Mouse (Mus musculus) hindbrain, embryonic 15.5 days (tissue): ENCODE results near the gene Gigyf1. TPM values are rescaled to one million over a fixed set of nuclear protein-coding genes. Genes with fewer than 3 reads are reported as not detected.
A peak's percentile ranks its signal among the peaks of the same experiment; 100 is the strongest.

Experiments
- ATAC-seq: fragments of 200-750 bp; cut with Nextera tagmentation; 2 replicates; pipeline ENCODE4 v1.8.0; 2017; ENCODE audit warnings: low read depth, moderate number of reproducible peaks, moderate TSS enrichment; ENCODE audit not compliant: low FRiP score
- H3K27ac ChIP-seq: fragments of 300-500 bp; sonication (generic); replicated peaks from 2 replicates; pipeline ENCODE4 v1.5.1; 2015; ENCODE audit warnings: mild to moderate bottlenecking, inconsistent platforms
- H3K27me3 ChIP-seq: fragments of 300-500 bp; sonication (generic); 2 replicates; pipeline ENCODE4 v1.6.1; 2015; ENCODE audit warnings: control low read depth, inconsistent platforms
- H3K36me3 ChIP-seq: fragments of 300-500 bp; sonication (generic); 2 replicates; pipeline ENCODE4 v1.6.1; 2015; ENCODE audit warnings: control low read depth, inconsistent platforms
- H3K4me1 ChIP-seq: fragments of 300-500 bp; sonication (generic); replicated peaks from 2 replicates; pipeline ENCODE4 v1.6.1; 2015; ENCODE audit warnings: control low read depth, inconsistent platforms
- H3K4me2 ChIP-seq: fragments of 300-500 bp; sonication (generic); 2 replicates; pipeline ENCODE4 v1.6.1; 2015; ENCODE audit warnings: moderate library complexity, mild to moderate bottlenecking, inconsistent platforms
- H3K4me3 ChIP-seq: fragments of 300-500 bp; sonication (generic); 2 replicates; pipeline ENCODE4 v1.5.1; 2015; ENCODE audit warnings: mild to moderate bottlenecking, inconsistent platforms
- H3K9ac ChIP-seq: fragments of 300-500 bp; sonication (generic); 2 replicates; pipeline ENCODE4 v1.6.1; 2015; ENCODE audit warnings: inconsistent platforms
- H3K9me3 ChIP-seq: fragments of 300-500 bp; sonication (generic); 2 replicates; pipeline ENCODE4 v1.6.1; 2016; ENCODE audit warnings: control low read depth, inconsistent platforms
- WGBS: fragments of 180-500 bp; shearing (Covaris S2); methylation state at CpG from one replicate; pipeline ENCODE4 v1.1.7; 2015; 5-methylcytosine and 5-hydroxymethylcytosine counted together
- polyA plus RNA-seq: library from polyadenylated mRNA; unstranded; fragments of >200 nt; fragmentation: Nextera tagmentation; extraction: Ambion mirVana; gene quantifications from 2 replicates; pipeline ENCODE4 v1.2.1, GENCODE M21; 2015

Gigyf1 gene
- polyA plus RNA-seq, result 16.4 and 18.4 TPM in 2 replicates

DNA sequence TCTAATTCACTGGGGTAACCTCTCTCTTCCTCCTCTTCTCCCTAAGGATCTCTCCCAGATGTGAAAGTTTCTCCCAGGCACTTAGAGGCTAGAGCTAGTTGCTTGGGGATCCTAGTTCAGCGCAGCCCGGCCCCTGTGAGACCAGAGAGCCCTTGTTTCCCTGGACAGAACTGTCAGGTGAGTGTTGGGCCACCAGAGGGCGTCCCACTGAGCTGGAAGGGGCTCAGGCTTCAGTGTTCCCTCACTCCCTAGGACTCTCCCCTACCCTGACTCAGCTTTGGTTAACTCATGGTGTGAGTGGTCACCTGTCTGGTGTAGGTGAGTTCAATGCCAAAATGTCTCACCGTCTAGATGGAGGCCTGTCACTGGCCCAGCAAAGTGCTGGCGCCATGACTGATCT lies at the start of gene Gigyf1:
Gigyf1 (plus strand) TSS at position 113 of the 400 bp plus-strand sequence.
- WGBS, result 74% methylated on average over 5 of the region's 5 CpGs
- H3K27ac ChIP-seq, result no peak within 1 kb of the TSS
- no peak within 1 kb of the TSS for H3K4me3 ChIP-seq
- H3K4me2 ChIP-seq, result no peak within 1 kb of the TSS
- H3K4me1 ChIP-seq, result peaks cover 16% of the 10 kb centered on the region
- no peak within 1 kb of the TSS for H3K9ac ChIP-seq
- ATAC-seq, result no peak
- H3K27me3 ChIP-seq, result no peaks in the 10 kb centered on the region
- H3K9me3 ChIP-seq, result no peaks in the 10 kb centered on the region
- peaks cover 49% of the 10 kb centered on the region for H3K36me3 ChIP-seq

DNA sequence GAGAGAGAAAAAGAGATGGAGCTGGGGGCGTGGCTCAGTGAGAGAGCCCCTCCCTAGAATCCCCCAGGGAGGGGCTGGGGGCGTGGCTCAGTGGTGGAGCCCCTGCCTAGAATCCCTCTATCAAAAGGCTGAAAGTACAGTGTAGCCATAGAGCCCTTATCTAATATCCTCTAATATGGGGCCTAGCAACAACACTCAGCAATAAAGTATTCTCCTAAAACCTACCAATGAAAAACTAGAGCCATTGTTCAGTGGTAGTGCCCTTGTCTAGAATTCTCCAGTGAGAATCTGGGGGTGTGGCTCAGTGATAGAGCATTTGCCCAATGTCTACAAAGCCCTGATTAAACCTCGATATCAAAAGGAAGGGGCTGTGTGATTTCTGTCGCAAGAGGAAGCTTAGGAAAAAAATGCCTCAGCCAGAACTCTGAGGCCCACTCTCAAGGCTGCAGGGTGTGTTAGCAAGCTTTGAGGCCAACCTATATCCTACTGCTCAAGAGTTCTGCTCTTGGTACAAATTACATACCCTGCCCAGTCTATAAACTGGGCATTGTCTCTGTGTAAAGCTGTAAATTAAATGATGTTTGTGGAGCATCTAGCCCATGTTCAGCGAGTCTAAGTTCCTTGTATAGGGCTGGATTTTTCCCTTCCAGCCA lies 46.0 kb upstream of the Gigyf1 start:
- no peaks in the 10 kb centered on the region for H3K27me3 ChIP-seq
- WGBS, result 72% methylated on average over 5 of the region's 5 CpGs

GRCm38 (mm10) chr5:137474351-137474750 lies 44.0 kb upstream of the Gigyf1 start:
- Histone ChIP-seq H3K27ac (no peak overlapping the region), H3K27me3 (no peaks in the 10 kb centered on the region), H3K9ac (no peak overlapping the region), H3K4me1 (no peaks in the 10 kb centered on the region), H3K4me2 (no peak overlapping the region), H3K4me3 (no peak overlapping the region), H3K36me3 (no peaks in the 10 kb centered on the region), H3K9me3 (no peaks in the 10 kb centered on the region)
- no peak for ATAC-seq
- 22% methylated on average over 2 of the region's 2 CpGs for WGBS

More for the DNA sequence above, 46.0 kb upstream of the Gigyf1 start:
- Histone ChIP-seq H3K4me3 (no peak overlapping the region), H3K4me2 (no peak overlapping the region), H3K9ac (no peak overlapping the region), H3K9me3 (no peaks in the 10 kb centered on the region), H3K36me3 (no peaks in the 10 kb centered on the region), H3K27ac (no peak overlapping the region), H3K4me1 (no peaks in the 10 kb centered on the region)
- ATAC-seq, result no peak

DNA sequence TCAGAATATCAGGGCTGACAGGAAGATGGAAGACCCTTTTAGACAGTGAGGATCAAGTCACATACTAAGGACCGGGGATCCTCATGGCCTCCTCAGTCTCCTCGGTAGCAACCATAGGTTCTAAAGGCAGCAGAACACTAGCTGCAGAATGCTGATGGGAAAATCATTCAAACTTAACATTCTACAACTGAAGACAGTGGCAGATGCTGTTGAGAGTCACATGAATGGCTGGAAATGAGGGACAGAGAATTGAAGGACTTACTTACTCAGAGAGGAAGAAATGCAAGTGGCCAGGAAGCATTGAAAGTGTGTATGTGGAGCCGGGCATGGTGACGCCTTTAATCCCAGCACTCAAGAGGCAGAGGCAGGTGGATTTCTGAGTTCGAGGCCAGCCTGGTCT lies 41.4 kb upstream of the Gigyf1 start, which contains the start of gene Zan:
Zan (minus strand) TSS at position 101 of the 400 bp plus-strand sequence.
- no peak within 1 kb of the TSS for H3K9ac ChIP-seq
- H3K36me3 ChIP-seq, result no peaks in the 10 kb centered on the region
- WGBS, result 90% methylated on average over 5 of the region's 5 CpGs
- H3K4me1 ChIP-seq, result no peaks in the 10 kb centered on the region
- no peak for ATAC-seq
- H3K27me3 ChIP-seq, result no peaks in the 10 kb centered on the region
- H3K4me2 ChIP-seq, result no peak within 1 kb of the TSS
- no peak within 1 kb of the TSS for H3K4me3 ChIP-seq
- H3K27ac ChIP-seq, result no peak within 1 kb of the TSS
- H3K9me3 ChIP-seq, result no peaks in the 10 kb centered on the region

DNA sequence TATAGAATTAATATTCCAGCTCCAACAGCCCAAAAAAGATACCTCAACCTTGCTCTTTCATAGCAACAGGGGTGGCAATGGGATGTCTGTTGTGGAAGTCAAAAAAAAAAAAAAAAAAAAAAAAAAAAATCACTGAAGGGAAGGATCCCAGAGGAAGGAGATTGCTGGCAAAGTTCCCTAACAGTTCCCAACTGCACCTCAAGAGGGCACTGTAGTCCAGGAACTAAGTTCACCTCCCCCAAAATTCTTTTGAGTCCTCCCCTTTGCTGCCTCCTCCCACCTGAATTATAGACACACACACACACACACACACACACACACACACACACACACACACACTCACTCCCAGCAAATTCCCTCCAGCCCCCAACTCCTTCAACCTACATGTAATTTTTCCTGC lies 37.2 kb upstream of the Gigyf1 start:
- no peaks in the 10 kb centered on the region for H3K36me3 ChIP-seq
- peaks cover 9% of the 10 kb centered on the region for H3K4me1 ChIP-seq
- H3K4me2 ChIP-seq, result no peak overlapping the region
- no peak for ATAC-seq
- H3K4me3 ChIP-seq, result no peak overlapping the region
- no peaks in the 10 kb centered on the region for H3K9me3 ChIP-seq
- no peak overlapping the region for H3K9ac ChIP-seq
- H3K27ac ChIP-seq, result no peak overlapping the region
- no peaks in the 10 kb centered on the region for H3K27me3 ChIP-seq

DNA sequence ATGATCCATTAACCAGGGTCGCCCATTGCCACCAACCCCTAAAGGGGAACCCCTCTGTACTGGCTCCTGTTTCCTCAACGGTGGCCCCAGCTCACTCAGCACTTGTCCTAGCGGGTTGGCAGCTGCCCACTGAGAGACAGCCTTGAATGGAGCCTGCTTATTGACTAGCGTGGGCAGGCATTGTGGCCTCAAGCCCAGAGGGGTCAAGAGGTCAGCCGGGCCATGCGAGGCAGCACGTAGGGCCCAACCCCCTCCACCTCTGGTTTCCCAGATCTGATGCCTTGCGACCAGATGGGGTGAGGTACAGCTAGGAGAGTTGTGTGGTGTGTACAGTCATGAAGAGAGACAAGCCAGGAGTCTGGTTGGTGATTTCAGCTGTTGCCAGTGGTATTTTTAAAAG lies 36.5 kb upstream of the Gigyf1 start:
- H3K9me3 ChIP-seq, result no peaks in the 10 kb centered on the region
- no peak overlapping the region for H3K27ac ChIP-seq
- H3K9ac ChIP-seq, result no peak overlapping the region
- H3K4me3 ChIP-seq, result no peak overlapping the region
- 9% methylated on average over 8 of the region's 8 CpGs for WGBS
- no peak overlapping the region; the same call in 1 of the 2 replicates for H3K4me2 ChIP-seq
- H3K27me3 ChIP-seq, result no peaks in the 10 kb centered on the region
- H3K36me3 ChIP-seq, result no peaks in the 10 kb centered on the region
- no peak for ATAC-seq
- H3K4me1 ChIP-seq, result peaks cover 9% of the 10 kb centered on the region

- Histone ChIP-seq H3K9ac (no peak overlapping the region), H3K4me2 (peak overlapping the region; percentile 50), H3K4me1 (peaks cover 9% of the 10 kb centered on the region), H3K27ac (no peak overlapping the region), H3K36me3 (no peaks in the 10 kb centered on the region), H3K4me3 (peak overlapping the region; percentile 18; the same call in 1 of the 2 replicates), H3K27me3 (no peaks in the 10 kb centered on the region), H3K9me3 (no peaks in the 10 kb centered on the region)
- ATAC-seq, result no peak
- WGBS, result 3% methylated on average over 30 of the region's 30 CpGs
These were observed 33.1 kb upstream of the Gigyf1 start for GRCm38 (mm10) chr5:137485071-137485850.

GRCm38 (mm10) chr5:137485851-137486155 lies 32.5 kb upstream of the Gigyf1 start:
- Histone ChIP-seq H3K9me3 (no peaks in the 10 kb centered on the region), H3K36me3 (no peaks in the 10 kb centered on the region), H3K4me1 (peaks cover 9% of the 10 kb centered on the region), H3K27me3 (no peaks in the 10 kb centered on the region), H3K4me2 (peak overlapping the region; percentile 50), H3K27ac (no peak overlapping the region), H3K4me3 (peak overlapping the region; percentile 18; the same call in 1 of the 2 replicates), H3K9ac (no peak overlapping the region)
- WGBS, result 2% methylated on average over 17 of the region's 17 CpGs
- no peak for ATAC-seq

GRCm38 (mm10) chr5:137487616-137488015 lies 30.7 kb upstream of the Gigyf1 start:
- 92% methylated on average over 7 of the region's 7 CpGs for WGBS
- no peak overlapping the region for H3K4me3 ChIP-seq

DNA sequence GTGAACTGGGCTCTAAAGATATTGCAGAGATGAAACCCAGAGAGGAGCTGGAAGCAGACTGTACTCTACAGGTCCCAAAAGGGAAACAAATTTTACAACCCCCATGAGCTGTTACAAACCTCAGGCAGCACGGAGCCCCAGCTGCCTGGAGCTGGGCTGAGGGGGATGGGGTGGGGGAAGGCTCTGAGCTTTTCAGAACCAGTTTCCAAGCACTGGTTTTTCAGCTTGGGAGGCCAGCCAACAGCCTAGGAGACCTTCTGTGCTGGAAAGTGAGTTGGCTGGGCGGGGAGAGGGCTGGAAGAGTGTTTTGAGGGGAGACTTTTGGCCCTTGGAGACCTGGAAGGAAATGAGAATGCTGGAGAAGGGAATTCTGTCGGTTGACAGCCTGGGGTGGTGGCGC lies 26.8 kb upstream of the Gigyf1 start:
- WGBS, result 58% methylated on average over 4 of the region's 4 CpGs
- no peak for ATAC-seq
- no peak overlapping the region for H3K27ac ChIP-seq
- H3K27me3 ChIP-seq, result no peaks in the 10 kb centered on the region
- no peak overlapping the region for H3K4me2 ChIP-seq
- no peak overlapping the region for H3K4me3 ChIP-seq
- no peaks in the 10 kb centered on the region for H3K36me3 ChIP-seq
- H3K4me1 ChIP-seq, result no peaks in the 10 kb centered on the region
- no peak overlapping the region for H3K9ac ChIP-seq
- H3K9me3 ChIP-seq, result no peaks in the 10 kb centered on the region

More at GRCm38 (mm10) chr5:137487616-137488015, 30.7 kb upstream of the Gigyf1 start:
- no peaks in the 10 kb centered on the region for H3K27me3 ChIP-seq
- H3K9me3 ChIP-seq, result no peaks in the 10 kb centered on the region
- no peak overlapping the region for H3K9ac ChIP-seq
- peaks cover 9% of the 10 kb centered on the region for H3K4me1 ChIP-seq
- H3K4me2 ChIP-seq, result no peak overlapping the region
- ATAC-seq, result no peak
- no peak overlapping the region for H3K27ac ChIP-seq
- H3K36me3 ChIP-seq, result no peaks in the 10 kb centered on the region

DNA sequence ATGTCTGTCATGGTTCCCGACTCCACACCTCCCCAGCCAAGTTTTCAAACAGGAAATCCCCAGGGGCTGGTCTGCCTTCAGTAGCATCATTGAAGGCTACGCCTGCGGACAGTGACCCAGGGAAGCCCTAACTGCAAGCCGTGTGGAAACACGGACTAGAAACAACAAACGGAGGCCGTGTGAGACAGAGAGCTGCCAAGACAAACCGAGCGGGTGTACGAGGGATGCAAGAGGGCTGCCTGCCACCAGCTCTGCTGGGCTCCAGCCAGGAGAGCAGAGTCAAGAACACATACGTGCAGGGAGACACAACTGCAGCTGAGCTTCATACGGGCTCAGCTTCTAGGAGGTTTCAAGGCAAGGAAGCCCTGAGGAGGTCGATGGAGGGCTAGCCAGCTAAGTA lies 24.5 kb upstream of the Gigyf1 start:
- 74% methylated on average over 13 of the region's 13 CpGs for WGBS
- no peaks in the 10 kb centered on the region for H3K36me3 ChIP-seq
- H3K4me1 ChIP-seq, result no peaks in the 10 kb centered on the region
- no peak overlapping the region for H3K27ac ChIP-seq
- no peak for ATAC-seq
- H3K4me2 ChIP-seq, result no peak overlapping the region
- no peaks in the 10 kb centered on the region for H3K9me3 ChIP-seq
- H3K27me3 ChIP-seq, result no peaks in the 10 kb centered on the region
- no peak overlapping the region for H3K9ac ChIP-seq
- no peak overlapping the region for H3K4me3 ChIP-seq

GRCm38 (mm10) chr5:137500186-137500585 lies 18.2 kb upstream of the Gigyf1 start:
- Histone ChIP-seq H3K4me2 (no peak overlapping the region), H3K4me3 (no peak overlapping the region), H3K9ac (no peak overlapping the region), H3K36me3 (0 out of 2 replicates have a peak, but pooled peaks cover 3% of the 10 kb centered on the region), H3K4me1 (peaks cover 24% of the 10 kb centered on the region), H3K9me3 (no peaks in the 10 kb centered on the region), H3K27me3 (no peaks in the 10 kb centered on the region), H3K27ac (no peak overlapping the region)
- ATAC-seq, result no peak
- WGBS, result 95% methylated on average over 7 of the region's 7 CpGs
